Mouse (Mus musculus): ENCODE measurements around the gene Elfn2.

The Elfn2 gene

DNA sequence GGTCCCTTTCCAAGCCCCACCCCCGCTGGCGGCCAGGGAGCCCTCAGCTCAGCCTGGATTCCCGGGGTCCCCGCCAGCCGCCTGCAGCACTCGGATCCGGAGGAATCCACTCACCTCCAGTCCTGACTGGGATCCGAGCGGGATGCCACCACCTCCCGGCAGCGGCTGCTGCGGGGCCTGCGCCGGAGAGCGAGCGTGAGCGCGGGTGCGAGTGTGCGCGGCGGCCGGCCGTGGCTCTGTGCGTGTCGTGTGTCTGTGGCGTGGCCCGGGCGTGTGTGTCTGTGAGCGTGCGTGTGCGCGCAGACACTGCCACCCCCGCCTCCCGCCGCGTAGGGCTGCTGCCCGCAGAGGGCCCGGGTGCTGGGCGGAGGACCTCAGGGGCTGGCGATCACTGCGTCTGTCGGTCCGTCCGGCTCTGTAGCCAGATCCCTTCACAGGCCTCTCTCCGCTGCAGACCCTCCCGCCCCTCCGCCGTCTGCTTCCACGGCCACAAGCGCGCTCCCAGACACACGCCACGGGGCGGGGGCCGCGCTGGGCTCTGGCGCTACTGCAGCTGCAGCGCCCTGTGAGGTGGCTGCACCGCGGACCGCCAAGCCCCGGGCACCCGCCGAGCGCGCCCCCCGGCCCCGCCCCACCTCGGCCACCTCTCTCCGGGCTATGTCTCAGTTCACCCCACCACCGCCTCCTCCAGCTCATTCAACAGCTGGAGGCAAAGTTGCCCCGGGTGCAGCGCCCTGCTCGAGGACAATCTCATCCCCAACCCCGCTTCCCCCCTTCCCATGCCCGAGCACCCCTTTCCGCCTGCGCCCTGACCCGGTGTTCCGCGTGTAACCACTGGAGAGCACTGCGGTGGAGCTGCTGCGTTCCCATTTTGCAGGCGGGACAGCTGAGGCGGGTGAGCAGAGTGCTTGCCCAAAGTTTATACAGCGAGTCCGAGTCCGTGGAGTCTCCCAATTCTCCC is at the start of gene Elfn2:
Gene Elfn2 (minus strand): TSS at position 482 of the 961 bp plus-strand sequence.
- peak; percentile 31 for ATAC-seq (ENCODE audit: low TSS enrichment)

DNA sequence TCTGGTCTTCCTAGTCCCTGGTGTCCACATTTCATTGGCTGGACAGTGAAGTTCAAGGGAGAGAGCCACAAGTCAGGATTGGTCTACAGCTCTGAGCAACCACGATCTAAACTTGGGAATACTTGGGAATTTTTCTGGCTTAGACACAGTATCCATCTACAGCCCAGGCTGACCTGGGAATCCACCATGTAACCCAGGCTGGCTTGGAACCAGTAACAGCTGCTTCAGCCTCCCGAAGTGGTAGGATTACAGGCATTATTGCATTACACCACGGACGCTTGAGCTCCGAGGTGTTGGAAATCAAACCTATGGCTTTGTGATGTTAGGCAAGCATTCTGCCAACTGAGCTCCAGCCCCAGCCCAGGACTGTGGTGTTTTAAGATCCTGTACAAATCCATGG is 45.1 kb upstream of the Elfn2 start:
- no peak for ATAC-seq (ENCODE audit: low TSS enrichment)

DNA sequence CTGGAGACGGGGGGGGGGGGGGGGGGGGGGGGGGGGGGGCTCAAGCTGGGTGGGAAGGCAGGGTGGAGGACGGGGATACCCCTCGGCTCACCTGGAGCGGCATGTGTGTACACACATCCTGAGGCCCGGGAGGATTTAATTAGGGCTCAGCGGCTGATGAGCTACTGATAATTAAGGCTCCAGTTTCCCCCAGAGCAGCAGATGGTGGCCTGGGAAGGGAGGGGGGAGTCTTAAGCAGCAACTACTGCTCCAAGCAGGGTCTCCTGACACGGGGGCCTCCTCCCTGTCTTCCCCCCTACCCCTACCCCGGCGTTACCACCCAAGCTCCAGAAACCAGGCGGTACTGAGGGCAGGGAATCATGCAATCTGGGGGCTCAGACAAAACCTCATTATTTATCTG is 44.6 kb upstream of the Elfn2 start:
- no peak for ATAC-seq (ENCODE audit: low TSS enrichment)

DNA sequence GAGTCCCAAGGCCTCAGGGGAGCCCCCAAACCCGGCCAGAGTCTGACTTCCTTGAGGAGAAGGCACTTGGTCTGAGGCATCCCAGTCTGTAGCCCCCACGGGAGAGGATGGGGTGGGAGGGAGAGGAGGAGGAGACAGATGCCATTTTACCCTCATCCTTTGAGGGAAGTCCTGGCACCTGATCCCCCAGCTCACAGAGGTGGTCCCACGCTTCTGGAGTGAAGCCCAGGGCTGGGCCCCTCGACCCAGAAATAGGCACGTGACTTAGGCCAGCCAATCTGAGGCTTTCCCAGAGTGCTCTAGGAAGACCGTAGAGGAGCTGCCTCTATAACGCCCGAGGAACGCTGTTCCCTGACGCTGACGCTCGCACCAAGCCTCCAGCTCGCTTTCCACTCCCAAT is 42.5 kb upstream of the Elfn2 start:
- no peak for ATAC-seq (ENCODE audit: low TSS enrichment)

DNA sequence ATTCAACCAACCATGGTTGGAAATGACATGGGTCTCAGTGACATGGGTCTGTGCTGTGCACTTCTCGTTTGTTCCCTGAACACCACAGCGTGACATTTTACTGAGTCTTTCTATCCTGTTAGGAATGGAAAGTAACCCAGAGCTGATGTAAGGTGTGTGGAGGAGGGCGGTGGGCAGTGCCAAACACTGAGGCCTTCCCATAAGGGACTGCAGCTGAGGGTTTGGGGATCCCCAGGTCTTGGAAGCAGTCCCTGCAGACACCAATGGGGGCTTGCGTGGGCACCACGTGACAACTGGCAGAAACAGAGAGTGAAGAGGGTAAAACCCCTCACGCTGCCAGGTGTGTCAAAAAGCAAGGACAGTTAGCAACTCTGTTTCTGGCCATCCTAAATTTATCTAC is 39.6 kb upstream of the Elfn2 start:
- ATAC-seq (ENCODE audit: low TSS enrichment): no peak

DNA sequence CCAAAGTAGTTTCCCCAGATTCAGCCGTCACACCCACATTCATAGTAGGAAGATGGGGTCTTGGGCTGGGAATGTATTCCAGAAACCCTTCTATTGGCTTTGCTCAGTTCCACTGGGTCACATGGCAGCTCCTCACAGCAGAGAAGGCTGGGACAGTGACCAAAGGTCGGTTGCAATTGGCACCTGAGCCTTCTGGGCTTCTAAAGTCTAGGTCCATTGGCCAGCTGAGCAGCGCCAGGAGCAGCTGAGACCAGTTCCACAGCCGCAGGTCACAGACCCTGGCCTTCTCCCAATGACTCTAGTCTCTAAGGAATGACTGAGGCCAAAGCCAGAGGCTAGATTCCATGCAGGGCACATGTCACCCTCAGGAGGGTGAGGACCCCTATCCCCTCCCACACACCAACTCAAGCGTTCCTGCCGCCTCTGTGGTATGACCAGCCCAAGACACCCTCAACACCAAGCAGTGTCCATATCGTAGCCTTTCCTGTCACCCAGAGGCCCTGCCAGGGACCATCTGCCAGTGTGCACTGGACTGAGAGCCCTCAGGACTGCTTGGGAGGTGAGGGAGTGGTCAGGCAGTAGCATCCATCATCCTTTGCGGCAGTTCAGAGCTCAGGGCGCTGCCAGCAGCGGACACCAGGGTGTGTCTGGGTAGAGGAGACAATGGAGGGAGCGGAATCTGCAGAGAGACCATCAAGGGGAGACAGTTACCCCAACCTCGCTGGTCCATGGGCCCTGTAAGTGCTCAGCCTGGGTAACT is 37.6 kb upstream of the Elfn2 start:
- ATAC-seq (ENCODE audit: low TSS enrichment): no peak

DNA sequence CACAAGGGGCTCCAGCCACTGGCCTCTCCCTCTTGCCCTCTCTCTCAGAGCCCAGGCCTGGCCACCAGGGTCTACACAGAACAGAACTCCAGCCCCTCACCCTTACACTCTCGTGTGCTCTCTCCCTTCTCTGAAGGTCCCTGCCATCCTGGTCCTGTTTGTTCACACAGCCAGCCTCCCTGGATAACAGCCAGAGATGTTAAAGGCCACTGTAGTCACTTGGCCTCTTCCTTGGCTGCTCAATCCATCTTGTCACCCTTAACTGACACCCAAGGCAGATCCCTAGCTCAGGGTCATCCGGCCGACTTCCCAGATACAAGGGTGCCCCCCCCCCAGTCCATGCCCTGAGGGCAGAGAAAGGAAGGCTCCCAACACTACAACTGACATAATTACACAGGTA is 36.7 kb upstream of the Elfn2 start:
- no peak for ATAC-seq (ENCODE audit: low TSS enrichment)

DNA sequence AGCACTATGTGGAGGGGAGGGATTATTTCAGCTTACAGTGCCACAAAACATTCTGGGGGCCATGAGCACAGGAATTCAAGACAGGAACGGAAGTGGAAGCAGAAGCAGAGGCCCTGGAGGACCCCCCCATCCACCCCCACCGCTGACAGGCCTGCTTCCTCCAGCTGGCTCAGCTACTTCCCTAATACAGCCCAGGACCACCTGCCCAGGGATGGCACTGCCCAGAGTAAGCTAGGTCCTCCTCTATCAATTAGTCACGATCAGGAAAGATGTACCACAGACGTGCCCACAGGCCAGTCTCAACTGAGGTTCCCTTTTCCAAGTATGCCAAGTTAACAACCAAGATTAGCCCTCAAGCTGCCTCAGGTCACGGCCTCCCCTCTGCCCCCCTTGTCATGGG is 35.6 kb upstream of the Elfn2 start:
- no peak for ATAC-seq (ENCODE audit: low TSS enrichment)

DNA sequence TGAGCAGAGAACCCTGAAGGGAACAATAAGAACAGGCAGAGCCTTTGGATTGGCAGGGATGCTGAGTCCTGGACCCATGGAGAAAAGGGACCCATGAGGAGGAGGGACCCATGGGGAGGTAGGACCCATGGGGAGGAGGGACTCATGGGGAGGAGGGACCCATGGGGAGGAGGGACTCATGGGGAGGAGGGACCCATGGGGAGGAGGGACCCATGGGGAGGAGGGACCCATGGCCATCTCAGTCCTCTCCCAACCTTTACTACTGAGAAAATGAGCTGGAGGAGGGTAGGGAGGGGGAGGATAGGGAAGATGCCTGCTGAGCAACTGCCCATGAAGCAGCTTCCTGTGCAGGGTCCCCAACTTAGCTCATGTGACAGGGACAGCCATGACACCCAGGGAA is 34.4 kb upstream of the Elfn2 start:
- ATAC-seq (ENCODE audit: low TSS enrichment): no peak

DNA sequence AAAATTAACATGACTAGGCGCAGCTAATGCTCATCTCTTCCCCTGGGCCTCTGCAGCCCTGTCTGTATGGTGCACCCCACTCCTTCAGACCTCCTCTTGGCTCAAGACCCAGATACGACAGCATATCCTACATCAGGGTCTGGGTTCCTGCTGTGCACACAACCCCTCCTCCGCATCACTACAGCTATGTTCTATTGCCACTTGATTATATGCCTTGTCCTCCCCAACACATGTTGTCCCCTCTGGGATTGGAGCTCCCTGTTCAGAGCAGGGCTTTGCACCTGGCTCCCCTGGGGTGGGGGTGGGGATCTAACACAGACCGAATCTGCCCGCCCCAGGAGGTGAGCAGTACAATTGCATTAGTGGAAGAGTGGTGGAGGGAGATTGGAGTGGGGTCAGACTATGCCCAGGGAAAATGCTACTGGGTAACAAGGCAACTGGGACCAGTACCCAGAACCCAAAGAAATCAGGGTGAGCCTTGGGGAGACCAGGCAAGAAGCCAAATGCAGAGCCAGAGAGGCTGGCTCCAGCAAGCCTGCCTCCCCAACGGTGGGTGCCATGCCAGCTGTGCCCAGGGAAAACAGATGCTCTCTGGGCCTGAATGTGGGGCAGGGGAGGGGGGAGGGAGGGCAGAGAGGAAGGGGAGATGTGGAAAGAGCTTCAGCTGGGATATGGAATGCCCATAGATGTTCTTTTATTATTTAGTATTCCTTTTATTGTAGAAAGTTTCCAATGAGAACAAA is 32.2 kb upstream of the Elfn2 start:
- no peak for ATAC-seq (ENCODE audit: low TSS enrichment)

DNA sequence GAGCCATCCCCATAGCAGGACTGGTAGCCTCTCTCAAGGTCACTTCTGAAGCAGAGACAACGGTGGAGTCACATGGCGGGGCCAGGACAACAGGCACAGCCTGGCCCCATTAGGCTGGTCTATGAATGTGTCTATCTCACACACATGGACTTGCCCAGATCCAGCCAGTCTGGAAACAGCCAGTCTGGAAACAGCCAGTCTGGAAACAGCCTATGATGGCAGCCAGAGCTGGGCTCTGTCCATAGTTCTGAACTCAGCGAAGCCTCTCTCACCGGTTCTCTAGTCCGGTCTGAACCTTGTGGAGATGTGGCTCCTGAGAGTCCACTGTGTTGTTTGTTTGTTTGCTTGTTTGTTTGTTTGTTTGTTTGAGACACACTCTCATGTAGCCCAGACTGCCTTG is 31.3 kb upstream of the Elfn2 start:
- no peak for ATAC-seq (ENCODE audit: low TSS enrichment)

DNA sequence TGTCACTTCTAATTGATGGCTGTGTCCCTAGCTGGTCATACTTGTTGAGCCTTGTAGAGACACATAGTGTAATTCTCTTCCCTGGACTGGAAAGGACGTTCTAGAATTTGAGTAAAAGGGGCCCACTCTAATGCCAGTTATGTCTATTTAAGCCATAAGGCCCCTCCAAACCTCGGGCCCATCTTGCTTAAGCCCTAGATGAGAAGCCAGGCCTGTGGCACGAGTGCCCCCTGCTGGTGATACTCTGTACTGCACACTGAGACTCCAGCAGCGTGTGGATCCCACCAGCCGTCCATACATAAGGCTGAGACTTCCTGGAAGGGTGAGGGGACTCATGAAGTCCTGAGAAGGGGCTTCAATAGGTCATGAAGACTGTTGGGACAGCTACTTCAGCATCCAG is 25.6 kb upstream of the Elfn2 start:
- ATAC-seq (ENCODE audit: low TSS enrichment): peak; percentile 73; the same call in 1 of the 2 replicates

DNA sequence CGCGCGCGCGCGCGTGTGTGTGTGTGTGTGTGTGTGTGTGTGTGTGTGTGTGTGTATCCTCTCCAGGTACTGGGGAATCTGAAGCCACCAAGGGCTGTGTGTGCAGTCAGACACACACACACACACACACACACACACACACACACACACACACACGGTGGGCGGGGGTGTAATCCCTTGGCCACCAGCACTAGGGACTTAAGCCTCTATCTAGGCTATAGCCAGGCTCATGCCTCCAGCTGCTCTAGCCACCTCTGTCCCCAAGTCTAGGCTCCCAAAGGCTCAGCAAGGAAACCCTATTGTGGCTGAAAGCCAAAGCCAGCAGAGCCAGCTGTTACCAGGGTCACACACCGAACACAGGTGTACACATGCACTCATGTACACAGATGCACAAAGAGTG is 24.3 kb upstream of the Elfn2 start:
- no peak for ATAC-seq (ENCODE audit: low TSS enrichment)

DNA sequence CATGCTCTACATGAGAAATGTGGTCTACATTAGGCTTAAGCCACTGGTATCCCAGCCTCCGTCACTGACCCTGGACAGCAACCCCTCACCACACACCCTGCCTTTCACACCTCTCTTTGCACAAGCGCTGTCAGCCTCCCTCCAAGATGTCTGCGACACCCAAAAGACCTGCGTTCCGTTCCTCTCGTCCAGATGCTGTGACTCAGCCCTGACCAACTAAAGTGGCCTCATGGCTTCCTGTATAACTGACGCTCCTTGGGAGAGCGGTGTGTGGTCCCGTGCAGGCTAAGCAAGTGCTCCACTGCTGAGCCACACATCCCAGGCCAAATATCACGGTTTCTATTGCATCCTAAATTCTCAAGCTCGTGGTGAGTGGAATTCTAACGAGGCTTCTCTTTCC is 22.1 kb upstream of the Elfn2 start:
- no peak for ATAC-seq (ENCODE audit: low TSS enrichment)

DNA sequence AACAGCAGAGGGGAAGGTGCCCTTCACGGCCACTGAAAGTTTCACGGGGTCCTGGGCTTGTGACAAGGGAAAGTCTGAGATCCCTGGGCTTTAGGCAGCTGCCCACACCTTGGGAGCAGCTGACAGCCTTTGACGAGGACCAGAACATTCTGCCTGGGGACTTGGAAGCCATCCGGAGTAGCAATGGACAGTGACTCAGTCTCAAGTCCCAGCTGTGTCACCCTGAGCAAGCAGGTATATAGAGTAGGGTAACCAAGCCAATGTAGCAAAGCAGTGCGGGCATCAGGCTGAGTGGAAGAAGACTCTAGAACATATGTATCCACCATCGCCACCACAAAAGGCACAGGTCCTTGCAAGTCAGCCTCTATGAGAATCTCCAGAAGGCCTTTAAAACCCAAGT is 18.6 kb upstream of the Elfn2 start:
- no peak; the same call in 1 of the 2 replicates for ATAC-seq (ENCODE audit: low TSS enrichment)

DNA sequence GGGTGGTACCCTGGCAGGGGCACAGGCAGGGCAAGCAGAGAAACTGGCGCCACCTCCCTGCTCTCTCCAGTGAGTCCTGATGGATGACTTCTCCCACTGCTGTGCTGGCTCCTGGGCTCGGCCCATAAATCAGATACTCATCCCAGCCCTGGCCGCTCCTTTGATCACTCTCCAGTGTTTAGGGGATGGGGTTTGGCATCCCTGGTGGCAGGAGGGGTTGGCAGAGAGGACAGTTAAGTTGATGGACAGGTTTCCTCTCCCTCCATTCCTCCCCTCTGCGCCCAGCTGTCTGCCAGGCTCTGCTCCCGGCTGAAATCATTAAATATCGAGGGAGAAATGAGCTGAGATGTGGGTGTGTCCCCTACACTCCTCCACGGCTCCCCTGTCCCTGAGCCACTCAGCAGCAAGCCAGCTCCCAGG is 18.1 kb upstream of the Elfn2 start:
- no peak for ATAC-seq (ENCODE audit: low TSS enrichment)

DNA sequence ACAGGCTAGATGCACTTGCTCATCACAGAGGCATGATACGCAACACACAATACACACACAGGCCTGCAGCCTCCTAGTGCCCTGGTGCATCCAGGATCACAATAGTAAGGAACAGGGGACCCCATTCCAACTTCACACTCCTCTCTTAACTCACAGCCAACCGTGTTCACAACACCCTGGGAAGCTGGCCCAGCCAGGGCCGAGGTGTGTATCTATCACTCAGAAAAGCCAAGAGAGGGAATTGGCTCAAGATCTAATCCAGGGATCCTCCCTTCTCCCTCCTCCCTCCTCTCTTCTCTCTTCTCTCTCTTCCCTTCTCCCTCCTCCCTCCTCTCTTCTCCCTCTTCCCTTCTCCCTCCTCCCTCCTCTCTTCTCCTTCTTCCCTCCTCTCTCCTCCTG is 17.6 kb upstream of the Elfn2 start:
- ATAC-seq (ENCODE audit: low TSS enrichment): no peak

DNA sequence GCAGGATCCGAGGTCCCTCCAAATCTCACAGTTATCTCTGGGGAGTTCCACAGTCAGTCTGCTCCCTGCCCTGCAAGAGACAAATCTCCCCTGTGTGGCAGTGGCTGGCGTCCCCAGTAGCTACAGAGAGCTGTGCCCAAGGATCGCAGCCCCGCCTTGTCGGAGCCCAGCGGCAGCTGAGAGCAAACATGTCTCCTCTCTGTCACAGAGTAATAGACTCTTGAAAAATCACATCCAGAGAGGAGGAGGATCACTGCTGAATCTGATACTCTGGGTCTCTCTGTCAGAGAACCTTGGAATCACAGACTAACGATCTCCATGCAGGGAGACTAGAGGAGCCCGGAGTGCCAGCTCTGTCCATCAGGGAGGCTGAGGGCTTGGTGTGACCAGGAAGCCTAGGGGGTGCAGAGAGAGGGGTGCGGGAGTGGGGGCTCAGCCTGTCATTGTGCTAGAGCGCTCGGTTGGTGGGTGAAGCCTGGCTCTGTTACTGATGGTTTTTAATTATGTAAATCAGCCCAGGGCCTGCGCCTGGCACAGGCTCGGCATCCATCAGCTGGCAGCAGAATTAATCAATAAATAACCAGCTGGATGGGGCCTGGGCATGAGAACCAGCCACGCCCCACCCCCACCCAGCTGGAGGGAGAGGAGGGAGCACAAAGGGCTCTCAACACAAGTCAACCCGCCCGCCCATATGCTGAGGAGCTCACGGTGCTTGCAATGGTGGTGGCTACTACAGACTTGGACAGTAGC is 17.0 kb upstream of the Elfn2 start:
- ATAC-seq (ENCODE audit: low TSS enrichment): peak; percentile 44; the same call in 1 of the 2 replicates

DNA sequence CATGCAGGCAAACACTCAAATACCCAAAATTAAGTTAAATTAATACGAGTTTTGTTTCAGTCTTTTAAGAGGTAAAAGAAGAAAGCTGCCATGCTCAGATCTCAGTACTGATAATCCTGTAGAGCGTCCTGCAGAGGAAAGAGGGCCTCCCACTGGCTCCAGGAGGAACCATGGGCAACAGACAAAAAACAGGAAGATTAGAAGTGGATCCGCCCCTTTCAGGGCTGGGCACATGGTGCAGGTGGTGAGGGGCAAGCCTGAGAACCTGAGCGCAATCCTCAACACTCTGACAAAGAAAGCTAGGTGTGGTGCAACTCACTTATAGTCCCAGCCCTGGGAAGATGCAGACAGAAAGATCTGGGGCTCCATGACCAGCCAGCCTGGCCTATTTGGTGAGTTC is 13.3 kb upstream of the Elfn2 start:
- no peak for ATAC-seq (ENCODE audit: low TSS enrichment)

DNA sequence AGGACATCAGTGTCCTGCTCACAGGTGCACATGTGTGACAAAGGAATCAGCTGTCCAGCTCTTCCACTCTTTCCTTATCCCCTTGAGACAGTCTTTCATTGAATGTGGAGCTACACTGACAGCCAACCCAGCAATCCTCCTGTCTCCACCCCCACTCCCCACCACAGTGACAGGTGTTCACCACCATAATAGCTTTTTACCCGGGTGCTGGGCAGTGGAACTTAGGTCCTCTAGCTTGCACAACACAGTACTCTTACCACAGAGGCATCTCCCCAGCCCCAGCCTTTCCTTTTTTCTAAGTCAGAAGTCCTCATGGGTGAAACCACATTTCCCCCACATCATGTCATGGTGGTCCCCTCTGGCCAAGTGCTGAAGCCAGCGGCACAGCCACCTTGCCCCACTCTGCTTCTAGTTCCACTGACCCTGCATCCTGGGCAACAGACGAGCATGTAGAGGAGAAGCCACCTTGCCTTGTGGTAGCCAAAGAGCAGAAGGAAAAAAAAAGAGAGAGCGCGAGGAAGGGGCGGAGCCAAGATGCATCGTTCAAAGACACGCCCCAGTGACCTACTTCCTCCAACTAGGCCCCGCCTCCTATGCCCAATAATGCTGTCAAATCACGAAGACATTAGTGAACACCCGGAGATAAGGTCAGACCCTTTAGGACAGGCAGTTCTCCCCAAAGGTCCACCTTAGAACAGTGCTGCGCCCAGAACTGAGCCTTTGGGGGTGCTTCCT is 11.9 kb upstream of the Elfn2 start:
- no peak for ATAC-seq (ENCODE audit: low TSS enrichment)

DNA sequence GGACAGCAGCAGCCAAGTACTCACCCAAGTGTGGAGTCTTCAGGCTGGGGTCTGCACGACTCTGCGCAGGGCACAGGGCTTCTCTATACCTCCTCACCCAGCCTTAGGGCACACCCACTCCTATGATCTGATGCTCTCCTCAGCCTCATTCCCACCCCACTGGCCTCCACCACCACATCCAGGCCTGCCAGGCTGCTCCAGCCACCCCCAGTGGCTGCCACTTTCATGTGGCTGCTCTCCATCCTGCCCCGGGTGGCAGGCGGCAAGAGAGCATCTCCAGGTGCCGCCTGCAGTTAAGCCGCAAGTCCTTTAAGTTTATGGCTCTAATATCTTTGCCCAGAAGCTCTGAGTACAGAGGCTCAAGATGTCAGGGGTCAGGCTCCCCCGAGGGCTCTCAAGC is 8.1 kb upstream of the Elfn2 start:
- ATAC-seq (ENCODE audit: low TSS enrichment): no peak

Measured in frontal cortex, adult (tissue).